Mouse (Mus musculus) G1E (cell line): Measurements from ENCODE around the gene Mael. TPM values are rescaled to one million over a fixed set of nuclear protein-coding genes. Genes with fewer than 3 reads are reported as not detected.

Source experiments
- ATAC-seq: 2 replicates; pipeline ENCODE4 v1.8.0; 2016; ENCODE audit warnings: mild to moderate bottlenecking; ENCODE audit not compliant: insufficient number of reproducible peaks, poor library complexity, low FRiP score, severe bottlenecking; ENCODE audit errors: extremely low read depth
- DNase-seq: peaks from one replicate; pipeline ENCODE4 v3.0.0; 2012; ENCODE audit warnings: low spot score
- H3K27me3 ChIP-seq: 2 replicates; pipeline ENCODE4 v1.6.1; 2012; ENCODE audit warnings: mild to moderate bottlenecking, low read length, inconsistent platforms; ENCODE audit not compliant: insufficient read depth
- H3K36me3 ChIP-seq: replicated peaks from 2 replicates; pipeline ENCODE3; 2012; ENCODE audit warnings: mild to moderate bottlenecking, inconsistent platforms
- H3K4me1 ChIP-seq: 2 replicates; pipeline ENCODE4 v1.6.1; 2012; ENCODE audit warnings: low read depth, low read length, inconsistent platforms, mixed read lengths; ENCODE audit not compliant: insufficient read depth
- H3K4me3 ChIP-seq: 2 replicates; pipeline ENCODE4 v1.5.1; 2012; ENCODE audit warnings: low read depth, mild to moderate bottlenecking, inconsistent platforms, low read length, moderate library complexity, mixed read lengths
- H3K9me3 ChIP-seq: replicated peaks from 2 replicates; pipeline ENCODE4 v1.6.1; 2012; ENCODE audit warnings: inconsistent platforms
- CTCF ChIP-seq: IDR thresholded peaks from 2 replicates; pipeline ENCODE4 v1.5.1; 2012; ENCODE audit warnings: low read depth, low read length, inconsistent platforms, mixed read lengths
- GATA1 ChIP-seq: IDR thresholded peaks from 2 replicates; pipeline ENCODE4 v1.6.1; 2012; ENCODE audit warnings: borderline replicate concordance, low read length, inconsistent platforms, mixed read lengths
- GATA2 ChIP-seq: IDR thresholded peaks from 2 replicates; pipeline ENCODE4 v1.6.1; 2012; ENCODE audit warnings: low read depth, low read length, inconsistent platforms, borderline replicate concordance
- POLR2AphosphoS5 ChIP-seq: IDR thresholded peaks from 2 replicates; pipeline ENCODE4 v1.6.1; 2012; ENCODE audit warnings: low read depth, low read length, inconsistent platforms; ENCODE audit not compliant: insufficient replicate concordance
- TAL1 ChIP-seq: conservative IDR thresholded peaks from 2 replicates; pipeline ENCODE4 v1.6.1; 2012; ENCODE audit warnings: low read depth, low read length, inconsistent platforms, mixed read lengths
- polyA plus RNA-seq: library from polyadenylated mRNA; stranded (reverse); fragments of >175 nt; gene quantifications from 2 replicates; pipeline ENCODE4 v1.2.3, GENCODE M21; 2012
- total RNA-seq, 2 experiments: library from RNA; stranded (forward) in 1 of 2; stranded (reverse) in 1 of 2; fragments of 200-1000 nt in 1 of 2; fragments of >200 nt in 1 of 2; fragmentation: Nextera tagmentation in 1 of 2; gene quantifications; 2 replicates each; pipeline ENCODE4 v1.2.3; 2014 to 2017

Gene Mael
- total and polyA plus RNA-seq, 3 experiments, result 0.16 TPM; not detected in 2

- H3K4me3 ChIP-seq, result no peak overlapping the region
- H3K4me1 ChIP-seq, result no peaks in the 10 kb centered on the region
- H3K27me3 ChIP-seq, result no peaks in the 10 kb centered on the region
- DNase-seq (no peak), ATAC-seq (no peak)
- no peaks in the 10 kb centered on the region for H3K36me3 ChIP-seq
- TF ChIP-seq GATA2 (no peak), GATA1 (no peak), CTCF (no peak), POLR2AphosphoS5 (no peak), TAL1 (no peak)
- no peaks in the 10 kb centered on the region for H3K9me3 ChIP-seq
These were observed 27.6 kb upstream of the Mael start for GRCm38 (mm10) chr1:166266001-166266705.

- ATAC-seq, result no peak
- Histone ChIP-seq H3K36me3 (no peaks in the 10 kb centered on the region), H3K4me3 (no peak overlapping the region), H3K4me1 (no peaks in the 10 kb centered on the region), H3K27me3 (no peaks in the 10 kb centered on the region), H3K9me3 (no peaks in the 10 kb centered on the region)
- no peak for DNase-seq
- TF ChIP-seq POLR2AphosphoS5 (no peak), GATA2 (no peak), CTCF (no peak), TAL1 (no peak), GATA1 (no peak)
These were observed 21.0 kb upstream of the Mael start for GRCm38 (mm10) chr1:166259526-166259925.

GRCm38 (mm10) chr1:166256898-166257297 lies 18.4 kb upstream of the Mael start:
- Histone ChIP-seq H3K4me1 (no peaks in the 10 kb centered on the region), H3K4me3 (no peak overlapping the region), H3K27me3 (no peaks in the 10 kb centered on the region), H3K9me3 (no peaks in the 10 kb centered on the region), H3K36me3 (no peaks in the 10 kb centered on the region)
- ATAC-seq (no peak), DNase-seq (no peak)
- no peak for TF ChIP-seq CTCF
- TF ChIP-seq POLR2AphosphoS5, result no peak
- TF ChIP-seq GATA2, result no peak
- TF ChIP-seq GATA1, result no peak
- no peak for TF ChIP-seq TAL1

GRCm38 (mm10) chr1:166256302-166256701 lies 17.8 kb upstream of the Mael start:
- no peak for ATAC-seq
- no peaks in the 10 kb centered on the region for H3K27me3 ChIP-seq

GRCm38 (mm10) chr1:166255651-166256050 lies 17.1 kb upstream of the Mael start:
- no peaks in the 10 kb centered on the region for H3K27me3 ChIP-seq
- no peaks in the 10 kb centered on the region for H3K36me3 ChIP-seq
- TF ChIP-seq POLR2AphosphoS5 (no peak), GATA1 (no peak), TAL1 (no peak), CTCF (no peak), GATA2 (no peak)
- no peaks in the 10 kb centered on the region for H3K9me3 ChIP-seq
- ATAC-seq (no peak), DNase-seq (no peak)
- H3K4me1 ChIP-seq, result no peaks in the 10 kb centered on the region
- H3K4me3 ChIP-seq, result no peak overlapping the region

More at GRCm38 (mm10) chr1:166256302-166256701, 17.8 kb upstream of the Mael start:
- H3K9me3 ChIP-seq, result no peaks in the 10 kb centered on the region
- no peaks in the 10 kb centered on the region for H3K4me1 ChIP-seq
- TF ChIP-seq GATA1, result no peak
- no peak for TF ChIP-seq TAL1
- no peak for TF ChIP-seq POLR2AphosphoS5
- TF ChIP-seq GATA2, result no peak
- no peak for TF ChIP-seq CTCF
- no peak overlapping the region for H3K4me3 ChIP-seq
- no peaks in the 10 kb centered on the region for H3K36me3 ChIP-seq
- no peak for DNase-seq

- no peak for ATAC-seq
- H3K27me3 ChIP-seq, result no peaks in the 10 kb centered on the region
These were observed 16.5 kb upstream of the Mael start for GRCm38 (mm10) chr1:166255091-166255490.

More at GRCm38 (mm10) chr1:166255091-166255490, 16.5 kb upstream of the Mael start:
- Histone ChIP-seq H3K9me3 (no peaks in the 10 kb centered on the region), H3K4me3 (no peak overlapping the region), H3K4me1 (no peaks in the 10 kb centered on the region), H3K36me3 (no peaks in the 10 kb centered on the region)
- DNase-seq, result no peak
- no peak for TF ChIP-seq POLR2AphosphoS5
- no peak for TF ChIP-seq GATA1
- no peak for TF ChIP-seq GATA2
